Mouse (Mus musculus) heart, adult 2 months (tissue): Measurements from ENCODE around the gene Diras1. TPM values are rescaled to one million over a fixed set of nuclear protein-coding genes. Genes with fewer than 3 reads are reported as not detected.
A peak's percentile ranks its signal among the peaks of the same experiment; 100 is the strongest.

ENCODE experiments used
- DNase-seq, 2 experiments: peaks; one replicate each; pipeline ENCODE4 v3.0.0; 2021
- H3K27ac ChIP-seq: fragments of 200-600 bp; 2 replicates; pipeline ENCODE4 v1.8.1; 2022
- H3K27me3 ChIP-seq: fragments of 200-500 bp; 2 replicates; pipeline ENCODE4 v1.6.1; 2012; ENCODE audit warnings: mild to moderate bottlenecking, low read length, inconsistent platforms, mixed read lengths; ENCODE audit not compliant: control insufficient read depth, insufficient read depth
- H3K36me3 ChIP-seq: fragments of 200-500 bp; 2 replicates; pipeline ENCODE4 v1.6.1; 2012; ENCODE audit warnings: low read length, inconsistent platforms; ENCODE audit not compliant: control insufficient read depth, insufficient read depth
- H3K4me1 ChIP-seq: fragments of 200-500 bp; 2 replicates; pipeline ENCODE4 v1.6.1; 2011; ENCODE audit warnings: low read length; ENCODE audit not compliant: control insufficient read depth, insufficient read depth
- H3K4me3 ChIP-seq: fragments of 200-600 bp; 2 replicates; pipeline ENCODE4 v1.8.1; 2022
- H3K79me2 ChIP-seq: fragments of 200-500 bp; replicated peaks from 2 replicates; pipeline ENCODE4 v1.6.1; 2012; ENCODE audit warnings: mild to moderate bottlenecking, inconsistent platforms, low read length, moderate library complexity, mixed read lengths; ENCODE audit not compliant: control insufficient read depth, insufficient read depth
- H3K9ac ChIP-seq: fragments of 200-500 bp; 2 replicates; pipeline ENCODE4 v1.6.1; 2012; ENCODE audit warnings: low read depth, mild to moderate bottlenecking, control low read depth, inconsistent platforms, low read length, mixed read lengths
- CTCF ChIP-seq: fragments of 200-600 bp; IDR thresholded peaks from 2 replicates; pipeline ENCODE4 v1.8.1; 2022; ENCODE audit warnings: antibody characterized with exemption, mild to moderate bottlenecking, moderate library complexity
- EP300 ChIP-seq: fragments of 200-500 bp; IDR thresholded peaks from 2 replicates; pipeline ENCODE4 v1.6.1; 2011; ENCODE audit warnings: low read depth, low read length, control low read depth; ENCODE audit not compliant: insufficient read depth
- POLR2A ChIP-seq: fragments of 200-500 bp; IDR thresholded peaks from 2 replicates; pipeline ENCODE4 v1.6.1; 2011; ENCODE audit warnings: mild to moderate bottlenecking, low read depth, low read length, control low read depth; ENCODE audit not compliant: insufficient read depth
- WGBS: fragments of 180-500 bp; shearing (Covaris S2); methylation state at CpG from one replicate; pipeline ENCODE4 v1.1.7; 2018; 5-methylcytosine and 5-hydroxymethylcytosine counted together
- intact Hi-C: fragments of 180-260 bp; cut with DNase I; formaldehyde crosslinking; loops from one replicate; pipeline ENCODE4 v1.15.1; 2025
- polyA plus RNA-seq: library from polyadenylated mRNA; depleted of rRNA; stranded (reverse); fragments of >200 nt; gene quantifications from 2 replicates; pipeline ENCODE4 v1.2.3, GENCODE M21; 2012
- total RNA-seq, 2 experiments: library from RNA; stranded (reverse); gene quantifications; 2 replicates each; pipeline ENCODE4 v1.2.3; 2021

Diras1 gene
- total and polyA plus RNA-seq, 3 experiments: 0.04 TPM; not detected in 2

GRCm38 (mm10) chr10:81007240-81007639 is 18.2 kb downstream of the Diras1 start:
- DNase-seq: no peak
- H3K9ac ChIP-seq: no peak overlapping the region
- no peaks in the 10 kb centered on the region for H3K36me3 ChIP-seq
- H3K4me1 ChIP-seq: no peaks in the 10 kb centered on the region
- WGBS: 27% methylated on average over 7 of the region's 7 CpGs
- H3K27ac ChIP-seq: no peak overlapping the region
- TF ChIP-seq CTCF: no peak
- no peak for TF ChIP-seq EP300
- TF ChIP-seq POLR2A: no peak
- H3K4me3 ChIP-seq: no peak overlapping the region
- H3K79me2 ChIP-seq: no peaks in the 10 kb centered on the region
- intact Hi-C loops: no loop called here
- H3K27me3 ChIP-seq: no peaks in the 10 kb centered on the region

DNA sequence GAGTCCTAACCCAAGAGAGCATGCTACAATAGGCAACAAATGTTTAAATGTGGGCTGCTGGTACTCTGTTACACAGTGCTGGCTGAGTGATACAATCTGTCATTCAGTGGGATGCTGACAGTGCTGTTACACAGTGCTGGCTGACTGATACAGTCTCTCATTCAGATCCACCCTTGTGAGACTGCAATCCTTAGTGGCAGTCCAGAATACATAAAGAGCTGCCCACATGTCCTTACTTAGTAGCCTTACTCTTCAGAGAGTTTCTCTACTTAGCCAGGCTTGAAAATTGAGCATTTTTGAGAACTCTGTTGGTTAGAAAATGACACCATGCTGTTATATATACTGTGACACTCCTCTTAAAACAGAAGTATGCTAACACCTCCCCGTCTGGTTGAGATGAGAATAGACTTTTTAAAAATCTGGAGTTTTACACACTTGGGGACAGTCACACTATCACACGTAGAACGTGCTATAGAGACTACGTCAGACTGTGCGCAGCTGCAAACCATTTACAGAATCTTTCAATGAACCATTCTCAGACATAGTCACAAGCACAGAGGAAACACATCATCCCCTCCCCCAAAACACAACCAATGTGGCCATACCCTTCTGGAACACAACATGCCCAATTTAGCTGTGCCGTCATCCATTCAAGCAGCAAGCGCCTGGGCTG is 19.3 kb downstream of the Diras1 start:
- Histone ChIP-seq H3K27ac (no peak overlapping the region), H3K27me3 (no peaks in the 10 kb centered on the region), H3K79me2 (no peaks in the 10 kb centered on the region), H3K4me3 (no peak overlapping the region), H3K9ac (no peak overlapping the region), H3K4me1 (no peaks in the 10 kb centered on the region), H3K36me3 (no peaks in the 10 kb centered on the region)
- no peak for TF ChIP-seq EP300
- no peak for TF ChIP-seq POLR2A
- no peak for TF ChIP-seq CTCF
- no peak for DNase-seq
- intact Hi-C loops: no loop called here
- 87% methylated on average over 7 of the region's 7 CpGs for WGBS

DNA sequence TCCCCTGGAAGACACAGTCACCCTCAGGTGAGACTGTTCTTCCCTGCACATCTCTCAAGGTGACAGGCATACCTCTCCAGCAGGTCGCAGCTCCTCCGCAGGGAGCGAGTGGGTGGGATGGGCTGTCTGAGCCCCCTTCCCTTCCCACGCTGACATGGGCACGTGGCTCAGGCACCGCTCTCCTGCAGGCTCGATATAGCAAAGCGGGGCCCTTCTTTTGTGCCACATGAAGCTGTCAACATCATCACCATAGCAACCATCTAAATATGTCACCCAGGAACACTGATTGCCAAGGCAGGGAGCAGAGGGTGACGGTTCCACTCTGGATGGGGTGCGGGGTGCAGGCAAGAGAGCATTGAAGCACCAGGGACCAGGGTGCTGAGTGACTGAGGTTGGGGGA is 24.3 kb downstream of the Diras1 start:
- no peak overlapping the region for H3K9ac ChIP-seq
- WGBS: 56% methylated on average over 10 of the region's 10 CpGs
- DNase-seq: no peak
- intact Hi-C loops: no loop called here
- H3K27ac ChIP-seq: no peak overlapping the region
- H3K79me2 ChIP-seq: no peaks in the 10 kb centered on the region
- H3K4me3 ChIP-seq: no peak overlapping the region
- H3K36me3 ChIP-seq: no peaks in the 10 kb centered on the region
- no peaks in the 10 kb centered on the region for H3K27me3 ChIP-seq
- TF ChIP-seq CTCF (no peak), POLR2A (no peak), EP300 (no peak)
- H3K4me1 ChIP-seq: no peaks in the 10 kb centered on the region

DNA sequence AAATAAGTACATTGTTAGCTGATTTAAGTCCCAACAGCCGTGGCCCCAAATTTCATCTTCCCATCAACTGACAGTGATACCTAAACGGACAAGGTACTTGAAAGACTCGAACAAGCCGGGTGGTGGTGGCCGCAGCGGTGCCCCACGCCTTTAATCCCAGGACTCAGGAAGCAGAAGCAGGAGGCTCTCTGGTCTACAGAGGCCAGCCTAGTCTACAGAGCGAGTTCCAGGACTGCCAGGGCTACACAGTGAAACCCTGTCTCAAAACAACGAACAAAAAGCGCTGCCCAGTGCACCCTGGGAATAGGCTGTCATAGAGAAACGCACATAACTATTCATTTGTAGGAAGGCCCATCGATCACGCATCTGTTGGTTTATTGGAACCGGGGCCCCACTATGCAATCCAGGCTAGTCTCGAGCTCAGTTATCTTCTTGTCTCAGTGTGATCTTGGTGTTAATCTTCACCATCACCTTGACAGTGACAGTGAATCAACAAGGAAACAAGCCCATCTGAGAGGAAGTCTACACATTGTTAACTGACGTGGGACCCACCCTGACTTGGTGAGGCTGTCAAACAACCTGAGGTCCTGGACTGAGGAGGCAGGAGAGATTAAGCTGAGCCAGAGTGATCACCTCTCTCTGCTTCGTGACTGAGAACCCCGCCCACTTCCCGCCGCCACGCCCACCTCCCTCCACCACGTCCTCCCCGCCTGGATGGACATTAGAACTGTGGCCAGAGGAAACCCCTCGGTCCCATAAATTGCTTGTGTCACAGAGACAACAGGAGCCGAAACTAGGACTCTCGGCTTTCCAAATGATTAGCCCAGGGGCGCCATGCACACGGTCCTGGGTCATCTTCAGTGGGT is 25.0 kb downstream of the Diras1 start:
- DNase-seq: no peak
- Histone ChIP-seq H3K27ac (no peak overlapping the region), H3K4me1 (no peaks in the 10 kb centered on the region), H3K79me2 (no peaks in the 10 kb centered on the region), H3K9ac (no peak overlapping the region), H3K4me3 (no peak overlapping the region), H3K27me3 (no peaks in the 10 kb centered on the region), H3K36me3 (no peaks in the 10 kb centered on the region)
- intact Hi-C loops: no loop called here
- TF ChIP-seq EP300 (no peak), CTCF (no peak), POLR2A (no peak)
- 38% methylated on average over 28 of the region's 28 CpGs for WGBS

GRCm38 (mm10) chr10:80999362-81000196 is 25.9 kb downstream of the Diras1 start:
- TF ChIP-seq POLR2A (no peak), CTCF (peak; percentile 94), EP300 (0 out of 2 replicates have a peak, but pooled peaks have one; percentile 21)
- Histone ChIP-seq H3K36me3 (no peaks in the 10 kb centered on the region), H3K4me1 (no peaks in the 10 kb centered on the region), H3K27ac (no peak overlapping the region), H3K9ac (no peak overlapping the region), H3K4me3 (no peak overlapping the region), H3K27me3 (no peaks in the 10 kb centered on the region), H3K79me2 (no peaks in the 10 kb centered on the region)
- WGBS: 22% methylated on average over 37 of the region's 37 CpGs
- intact Hi-C loops: loop anchor here (2.0 to 5.0 kb wide), 5 partner anchors 43 to 252 kb away; no protein-coding TSS in a partner anchor
- peak; percentile 81 to 88 for DNase-seq
